Mouse (Mus musculus) forebrain, embryonic 12.5 days (tissue): Measurements from ENCODE around the gene Pign. TPM values are rescaled to one million over a fixed set of nuclear protein-coding genes. Genes with fewer than 3 reads are reported as not detected.

Experiments used
- ATAC-seq: fragments of 200-750 bp; cut with Nextera tagmentation; 2 replicates; pipeline ENCODE4 v1.8.0; 2017; ENCODE audit warnings: moderate TSS enrichment; ENCODE audit not compliant: low FRiP score
- H3K27ac ChIP-seq: fragments of 300-500 bp; sonication (generic); 2 replicates; pipeline ENCODE4 v1.5.1; 2016; ENCODE audit warnings: mild to moderate bottlenecking
- H3K27me3 ChIP-seq: fragments of 300-500 bp; sonication (generic); 2 replicates; pipeline ENCODE4 v1.6.1; 2016; ENCODE audit warnings: mild to moderate bottlenecking
- H3K36me3 ChIP-seq: fragments of 300-500 bp; sonication (generic); replicated peaks from 2 replicates; pipeline ENCODE4 v1.6.1; 2016; ENCODE audit warnings: mild to moderate bottlenecking
- H3K4me1 ChIP-seq: fragments of 300-500 bp; sonication (generic); 2 replicates; pipeline ENCODE4 v1.6.1; 2016
- H3K4me2 ChIP-seq: fragments of 300-500 bp; sonication (generic); 2 replicates; pipeline ENCODE4 v1.6.1; 2016; ENCODE audit warnings: mild to moderate bottlenecking, moderate library complexity
- H3K4me3 ChIP-seq: fragments of 300-500 bp; sonication (generic); replicated peaks from 2 replicates; pipeline ENCODE4 v1.5.1; 2016; ENCODE audit warnings: mild to moderate bottlenecking
- H3K9ac ChIP-seq: fragments of 300-500 bp; sonication (generic); 2 replicates; pipeline ENCODE4 v1.6.1; 2016; ENCODE audit warnings: mild to moderate bottlenecking
- H3K9me3 ChIP-seq: fragments of 300-500 bp; sonication (generic); 2 replicates; pipeline ENCODE4 v1.6.1; 2016
- WGBS: fragments of 180-500 bp; shearing (Covaris S2); methylation state at CpG from one replicate; pipeline ENCODE4 v1.1.7; 2016; 5-methylcytosine and 5-hydroxymethylcytosine counted together
- polyA plus RNA-seq: library from polyadenylated mRNA; unstranded; fragments of >200 nt; fragmentation: Nextera tagmentation; extraction: Ambion mirVana; gene quantifications from 2 replicates; pipeline ENCODE4 v1.2.1, GENCODE M21; 2016

The Pign gene
- polyA plus RNA-seq, 1 experiment from 2014 or later: 18.3 TPM

DNA sequence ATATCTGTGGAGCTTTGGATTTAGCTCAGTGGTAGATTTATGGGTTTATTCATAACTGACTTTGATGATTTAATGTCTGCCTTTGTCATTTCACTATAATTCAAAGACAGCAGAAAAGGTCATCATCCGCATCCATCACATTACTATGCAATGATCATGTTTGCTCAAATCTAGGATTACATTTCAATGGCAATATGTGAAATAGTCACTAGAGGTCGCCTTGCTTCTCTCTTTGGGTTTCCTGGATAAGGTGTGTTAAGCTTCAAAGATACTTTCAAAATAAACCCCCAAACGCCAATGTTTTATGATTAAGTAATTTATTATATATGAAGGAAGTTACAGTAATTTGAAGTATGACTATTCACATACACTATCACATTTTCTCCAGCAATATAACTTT is 3.5 kb downstream of the Pign start:
- ATAC-seq: no peak
- H3K9me3 ChIP-seq: no peaks in the 10 kb centered on the region
- no peak overlapping the region for H3K27ac ChIP-seq
- H3K9ac ChIP-seq: no peak overlapping the region
- no peaks in the 10 kb centered on the region for H3K27me3 ChIP-seq
- 28% methylated on average over 3 of the region's 3 CpGs for WGBS
- H3K4me2 ChIP-seq: no peak overlapping the region
- peaks cover 8% of the 10 kb centered on the region for H3K4me1 ChIP-seq
- no peaks in the 10 kb centered on the region for H3K36me3 ChIP-seq
- no peak overlapping the region for H3K4me3 ChIP-seq

DNA sequence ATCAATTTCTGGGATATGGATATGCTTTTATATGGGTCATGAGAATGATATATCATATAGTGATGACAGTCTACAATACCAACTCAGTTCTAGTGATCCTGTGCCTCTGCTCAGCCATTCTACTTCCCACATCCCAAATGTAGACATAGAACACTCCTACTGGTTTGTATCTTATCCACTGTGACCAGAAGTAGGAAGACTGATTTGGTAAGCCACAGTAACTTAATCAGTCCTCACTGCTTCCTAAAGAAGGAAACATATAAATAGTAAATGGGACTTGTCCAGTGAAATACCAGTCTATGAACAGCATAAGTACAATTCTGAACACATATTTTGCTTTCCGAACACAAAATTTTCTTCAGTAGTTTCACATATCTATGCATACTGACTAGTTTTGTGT is 9.5 kb downstream of the Pign start:
- WGBS: 90% methylated on average over 1 of the region's 1 CpGs
- Histone ChIP-seq H3K9ac (no peak overlapping the region), H3K4me3 (no peak overlapping the region), H3K4me1 (no peaks in the 10 kb centered on the region), H3K36me3 (peaks cover 7% of the 10 kb centered on the region; the same call in 1 of the 2 replicates), H3K9me3 (no peaks in the 10 kb centered on the region), H3K27ac (no peak overlapping the region), H3K4me2 (no peak overlapping the region), H3K27me3 (no peaks in the 10 kb centered on the region)
- no peak for ATAC-seq

DNA sequence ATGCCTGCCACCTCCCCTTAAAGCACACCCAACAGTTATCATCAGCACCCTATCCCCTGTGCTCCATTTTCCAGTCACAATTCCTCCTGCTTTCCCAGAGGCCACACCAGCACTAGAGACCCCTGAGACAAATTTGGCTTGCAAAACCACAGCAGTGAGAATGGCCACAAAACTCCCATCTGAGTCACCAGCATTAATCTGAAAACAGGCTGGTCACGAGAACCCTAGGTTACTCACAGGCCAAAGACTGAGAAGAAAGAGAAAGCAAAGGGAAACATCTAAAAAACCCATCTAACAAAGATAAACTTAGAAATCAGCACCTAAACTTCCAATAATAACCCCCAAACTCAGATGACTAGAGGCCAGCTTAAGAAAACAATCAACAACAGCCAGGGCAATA is 12.8 kb downstream of the Pign start:
- WGBS: 90% methylated on average over 1 of the region's 1 CpGs
- H3K36me3 ChIP-seq: peaks cover 16% of the 10 kb centered on the region
- no peak for ATAC-seq
- H3K9ac ChIP-seq: no peak overlapping the region
- H3K27ac ChIP-seq: no peak overlapping the region
- H3K4me2 ChIP-seq: no peak overlapping the region
- H3K4me1 ChIP-seq: no peaks in the 10 kb centered on the region
- H3K4me3 ChIP-seq: no peak overlapping the region
- H3K27me3 ChIP-seq: no peaks in the 10 kb centered on the region
- no peaks in the 10 kb centered on the region for H3K9me3 ChIP-seq

DNA sequence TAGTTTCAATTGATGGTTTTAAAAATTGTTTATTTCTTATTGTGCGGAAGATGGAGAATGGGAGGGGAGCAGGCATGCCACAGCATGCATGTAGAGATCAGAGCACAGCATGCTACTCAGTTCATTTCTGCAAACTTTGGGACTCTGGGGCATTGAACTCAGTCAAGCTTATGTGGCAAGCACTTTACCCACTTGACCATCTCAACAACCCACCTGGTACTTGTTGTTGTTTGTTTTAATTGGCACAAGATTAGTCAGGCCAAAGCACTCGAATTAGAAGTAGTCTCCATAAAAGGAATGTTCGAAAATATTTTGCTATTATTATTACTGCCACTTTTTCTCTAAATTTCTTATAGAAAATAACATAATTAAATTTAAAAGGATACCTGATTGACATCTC is 19.4 kb downstream of the Pign start:
- Histone ChIP-seq H3K9ac (no peak overlapping the region), H3K4me1 (no peaks in the 10 kb centered on the region), H3K36me3 (peaks cover 9% of the 10 kb centered on the region), H3K4me2 (no peak overlapping the region), H3K9me3 (no peaks in the 10 kb centered on the region), H3K27ac (no peak overlapping the region), H3K27me3 (no peaks in the 10 kb centered on the region), H3K4me3 (no peak overlapping the region)
- no peak for ATAC-seq
- 82% methylated on average over 3 of the region's 3 CpGs for WGBS

DNA sequence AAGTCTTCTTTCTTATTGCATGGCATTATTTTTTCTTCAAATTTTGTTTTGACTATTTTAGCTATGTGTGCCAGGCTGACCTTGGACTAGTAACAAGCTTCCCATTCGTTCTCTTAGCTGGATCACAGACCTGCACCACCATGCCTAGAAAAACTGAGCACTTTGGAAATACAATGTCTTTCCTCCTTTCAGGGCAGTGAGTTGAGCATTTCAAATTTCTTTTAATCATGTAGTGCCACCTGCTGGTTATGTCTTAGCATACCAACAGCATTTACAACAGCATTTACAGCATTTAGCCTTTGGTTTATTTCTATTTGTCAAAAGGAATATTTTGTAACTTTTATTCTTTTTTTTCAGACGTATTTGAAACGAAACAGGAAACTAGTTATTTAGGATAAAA is 33.0 kb downstream of the Pign start:
- H3K4me2 ChIP-seq: no peak overlapping the region
- H3K4me1 ChIP-seq: no peaks in the 10 kb centered on the region
- no peak overlapping the region for H3K27ac ChIP-seq
- 0 out of 2 replicates have a peak, but pooled peaks have one; percentile 30 for ATAC-seq
- no peak overlapping the region for H3K4me3 ChIP-seq
- no peaks in the 10 kb centered on the region for H3K9me3 ChIP-seq
- WGBS: 47% methylated on average over 3 of the region's 3 CpGs
- H3K36me3 ChIP-seq: no peaks in the 10 kb centered on the region
- no peaks in the 10 kb centered on the region for H3K27me3 ChIP-seq
- no peak overlapping the region for H3K9ac ChIP-seq

DNA sequence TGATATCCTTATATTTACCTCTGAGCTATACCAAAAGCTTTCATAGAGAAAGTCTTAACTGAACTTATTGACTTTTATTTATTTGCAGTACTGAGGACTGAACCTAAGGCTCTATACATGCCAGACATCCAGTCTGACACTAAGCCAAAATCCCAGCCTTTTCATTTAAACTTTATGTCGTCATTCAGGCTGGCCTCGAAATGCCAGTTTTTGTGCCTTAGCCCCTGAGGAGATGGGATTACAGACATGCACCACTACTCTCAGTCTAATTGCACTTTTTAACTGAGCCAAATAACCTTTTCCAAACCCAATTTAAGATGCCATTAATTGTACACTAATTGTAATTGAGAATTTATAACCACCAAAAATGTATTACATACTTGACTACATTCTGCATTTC is 73.8 kb downstream of the Pign start:
- H3K9me3 ChIP-seq: no peaks in the 10 kb centered on the region
- 41% methylated on average over 2 of the region's 2 CpGs for WGBS
- no peak for ATAC-seq

DNA sequence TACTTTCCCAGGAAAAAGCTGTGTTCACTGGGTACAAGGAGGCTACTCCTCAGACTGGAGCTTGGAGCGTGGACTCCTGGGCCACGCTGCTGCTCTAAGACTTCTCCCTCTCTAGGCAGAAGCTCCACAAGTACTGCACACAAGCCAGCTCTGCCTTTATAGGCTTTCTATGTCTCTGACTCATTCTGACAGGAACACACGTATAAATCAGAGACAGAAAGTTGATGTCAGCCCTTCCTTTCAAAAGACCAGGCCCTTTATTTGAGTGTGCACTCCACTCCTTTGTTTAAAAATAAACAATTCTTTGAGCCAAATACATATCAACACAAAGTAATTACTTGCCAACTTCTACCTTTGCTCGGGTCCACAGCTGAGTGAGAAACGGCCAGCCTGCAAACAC is 74.8 kb downstream of the Pign start:
- no peaks in the 10 kb centered on the region for H3K4me1 ChIP-seq
- no peaks in the 10 kb centered on the region for H3K27me3 ChIP-seq
- H3K4me2 ChIP-seq: no peak overlapping the region
- H3K9me3 ChIP-seq: no peaks in the 10 kb centered on the region
- H3K9ac ChIP-seq: no peak overlapping the region
- no peak for ATAC-seq
- no peaks in the 10 kb centered on the region for H3K36me3 ChIP-seq
- WGBS: 81% methylated on average over 5 of the region's 5 CpGs
- H3K4me3 ChIP-seq: no peak overlapping the region
- H3K27ac ChIP-seq: no peak overlapping the region

More for the DNA sequence above, 73.8 kb downstream of the Pign start:
- Histone ChIP-seq H3K4me1 (no peaks in the 10 kb centered on the region), H3K9ac (no peak overlapping the region), H3K4me3 (no peak overlapping the region), H3K36me3 (no peaks in the 10 kb centered on the region), H3K4me2 (no peak overlapping the region), H3K27ac (no peak overlapping the region), H3K27me3 (no peaks in the 10 kb centered on the region)

DNA sequence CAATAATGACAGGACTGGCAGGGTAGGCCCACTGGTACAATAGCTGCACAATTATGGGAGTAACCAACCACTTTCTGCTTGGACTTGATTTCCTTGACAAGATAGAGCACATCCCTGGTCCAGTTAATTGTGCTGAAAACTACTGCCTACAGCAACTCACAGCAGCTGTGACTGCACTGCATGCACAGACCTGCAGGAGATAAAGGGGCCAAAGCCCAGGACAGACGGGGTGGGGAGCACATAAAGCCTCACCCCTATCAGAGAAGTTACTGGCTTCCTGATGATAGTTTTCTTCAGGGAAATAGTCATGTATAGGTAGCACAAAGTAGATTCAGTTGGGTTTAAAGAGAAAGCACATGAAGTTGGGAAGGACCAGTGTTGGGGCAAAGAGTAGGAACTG is 80.7 kb downstream of the Pign start:
- ATAC-seq: no peak
- Histone ChIP-seq H3K27me3 (no peaks in the 10 kb centered on the region), H3K4me3 (no peak overlapping the region), H3K9ac (no peak overlapping the region), H3K27ac (no peak overlapping the region), H3K9me3 (no peaks in the 10 kb centered on the region), H3K4me2 (no peak overlapping the region), H3K36me3 (no peaks in the 10 kb centered on the region; the same call in 1 of the 2 replicates), H3K4me1 (no peaks in the 10 kb centered on the region)
- 88% methylated on average over 1 of the region's 1 CpGs for WGBS

DNA sequence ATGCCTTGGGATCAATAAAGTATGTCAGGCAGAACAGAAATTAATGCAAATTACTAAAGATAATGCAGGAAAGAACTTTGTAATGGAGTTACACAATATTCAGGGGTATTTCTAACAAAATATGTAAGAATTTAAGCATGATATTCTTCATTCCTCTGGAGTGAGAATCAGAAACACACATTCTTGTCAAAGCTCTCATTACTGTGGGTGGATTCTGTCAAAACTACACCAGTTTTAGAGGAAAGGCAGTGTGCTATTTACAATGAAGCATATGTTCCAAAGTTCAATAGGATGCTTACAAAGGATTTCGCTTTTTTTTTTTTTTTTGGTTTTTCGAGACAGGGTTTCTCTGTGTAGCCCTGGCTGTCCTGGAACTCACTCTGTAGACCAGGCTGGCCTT is 82.6 kb downstream of the Pign start:
- Histone ChIP-seq H3K4me2 (no peak overlapping the region), H3K36me3 (no peaks in the 10 kb centered on the region; the same call in 1 of the 2 replicates), H3K9ac (no peak overlapping the region), H3K4me1 (no peaks in the 10 kb centered on the region), H3K27me3 (no peaks in the 10 kb centered on the region), H3K4me3 (no peak overlapping the region), H3K27ac (no peak overlapping the region), H3K9me3 (no peaks in the 10 kb centered on the region)
- 88% methylated on average over 2 of the region's 2 CpGs for WGBS
- no peak for ATAC-seq

DNA sequence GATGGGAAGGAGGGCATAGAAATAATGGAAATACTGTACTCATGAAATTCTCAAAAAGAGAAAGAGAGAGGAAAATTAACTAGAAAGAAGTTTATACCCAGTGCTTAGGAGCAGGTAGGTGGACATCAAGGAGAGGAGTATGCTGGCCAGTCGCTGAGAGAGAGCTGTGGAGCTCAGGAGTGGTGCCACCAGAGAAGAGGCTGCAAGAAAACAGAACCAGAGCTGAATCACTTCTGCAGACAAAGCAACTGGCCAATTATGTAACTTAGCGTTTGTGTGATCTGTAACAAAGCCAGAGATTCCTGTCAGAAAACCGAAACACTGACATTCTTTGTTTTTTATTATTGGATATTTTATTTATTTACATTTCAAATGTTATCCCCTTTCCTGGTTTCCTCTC is 97.4 kb downstream of the Pign start:
- Histone ChIP-seq H3K27ac (no peak overlapping the region), H3K4me3 (no peak overlapping the region), H3K9me3 (no peaks in the 10 kb centered on the region), H3K4me2 (no peak overlapping the region), H3K9ac (no peak overlapping the region), H3K36me3 (peaks cover 7% of the 10 kb centered on the region; the same call in 1 of the 2 replicates), H3K4me1 (no peaks in the 10 kb centered on the region), H3K27me3 (no peaks in the 10 kb centered on the region)
- WGBS: 87% methylated on average over 3 of the region's 3 CpGs
- ATAC-seq: no peak

DNA sequence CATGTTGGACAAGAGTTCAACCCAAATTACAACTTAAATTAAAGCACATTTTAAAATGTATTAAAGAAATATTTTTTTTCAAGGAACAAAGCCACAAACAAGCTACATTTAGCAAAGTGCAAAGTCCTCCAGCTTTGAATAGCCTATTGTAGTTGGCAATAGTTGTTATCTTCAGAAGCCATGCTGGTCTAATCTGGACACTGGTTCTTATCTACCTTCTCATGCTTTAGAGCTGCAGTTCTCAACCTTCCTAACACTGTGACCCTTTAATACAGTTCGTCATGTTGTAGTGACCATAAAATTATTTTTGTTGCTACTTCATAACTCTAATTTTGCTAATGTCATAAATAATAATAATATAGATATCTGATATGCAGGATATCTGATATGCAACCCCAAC is 99.2 kb downstream of the Pign start:
- Histone ChIP-seq H3K36me3 (peaks cover 7% of the 10 kb centered on the region; the same call in 1 of the 2 replicates), H3K27me3 (no peaks in the 10 kb centered on the region), H3K4me1 (no peaks in the 10 kb centered on the region), H3K27ac (no peak overlapping the region), H3K9ac (no peak overlapping the region), H3K9me3 (no peaks in the 10 kb centered on the region), H3K4me2 (no peak overlapping the region), H3K4me3 (no peak overlapping the region)
- ATAC-seq: no peak
- WGBS: 91% methylated on average over 1 of the region's 1 CpGs

DNA sequence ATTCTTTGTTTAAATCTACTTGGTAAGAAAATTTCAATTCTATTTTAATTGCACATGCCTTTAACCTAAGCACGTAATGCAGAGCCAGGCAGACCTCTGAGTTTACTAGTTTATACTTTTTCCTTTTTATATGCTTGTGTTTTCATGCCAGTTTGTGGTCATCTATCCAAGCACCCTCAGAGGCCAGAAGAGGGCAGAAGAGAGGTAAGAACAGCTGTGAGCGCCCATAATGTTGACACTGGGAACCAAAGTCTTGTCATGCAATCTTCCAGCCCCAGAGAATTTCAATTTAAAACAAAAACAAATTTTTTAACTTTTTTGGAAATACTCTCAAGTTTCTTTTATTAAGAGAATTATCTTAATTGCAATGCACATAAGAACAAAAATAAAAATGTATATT is 99.7 kb downstream of the Pign start:
- WGBS: 83% methylated on average over 2 of the region's 2 CpGs
- Histone ChIP-seq H3K4me3 (no peak overlapping the region), H3K27me3 (no peaks in the 10 kb centered on the region), H3K36me3 (peaks cover 7% of the 10 kb centered on the region; the same call in 1 of the 2 replicates), H3K4me1 (no peaks in the 10 kb centered on the region), H3K27ac (no peak overlapping the region), H3K9ac (no peak overlapping the region), H3K4me2 (no peak overlapping the region), H3K9me3 (no peaks in the 10 kb centered on the region)
- no peak for ATAC-seq

DNA sequence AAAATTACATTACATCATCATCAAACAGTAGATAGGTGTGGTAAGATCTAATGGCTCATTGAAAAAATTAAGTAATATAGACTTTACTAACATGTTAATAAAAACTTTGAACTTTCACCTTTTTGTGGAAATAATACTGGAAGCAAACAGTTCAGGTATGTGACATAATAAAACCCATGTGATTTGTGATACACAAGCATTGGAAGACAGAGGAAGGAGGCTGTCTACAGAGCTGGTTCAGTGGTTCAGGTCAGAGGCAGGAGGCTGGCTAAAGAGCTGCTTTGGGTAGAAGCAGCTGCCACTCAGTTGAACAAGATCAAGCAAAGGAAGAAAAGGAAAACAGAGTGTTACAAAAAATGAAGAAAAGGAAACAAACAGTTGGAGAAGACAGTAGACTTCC is 107.4 kb downstream of the Pign start:
- Histone ChIP-seq H3K9me3 (no peaks in the 10 kb centered on the region), H3K27ac (no peak overlapping the region), H3K4me1 (no peaks in the 10 kb centered on the region), H3K4me3 (no peak overlapping the region), H3K36me3 (no peaks in the 10 kb centered on the region), H3K27me3 (no peaks in the 10 kb centered on the region), H3K9ac (no peak overlapping the region), H3K4me2 (no peak overlapping the region)
- no peak for ATAC-seq
